Mouse (Mus musculus) spleen, embryonic (tissue): ENCODE measurements around the gene Defa22.
"Not testable (repeated sequence)": the region's sequence is repeated elsewhere in the genome, so short reads cannot be mapped to it uniquely, and the experiment has no call there.

ENCODE experiments used
- CTCF ChIA-PET: fragments of 350-600 bp; sonication (Branson Sonifier 250); formaldehyde crosslinking; loops from one replicate; lab custom pipeline; 2022; lab: Charles Lee

The Defa22 gene

DNA sequence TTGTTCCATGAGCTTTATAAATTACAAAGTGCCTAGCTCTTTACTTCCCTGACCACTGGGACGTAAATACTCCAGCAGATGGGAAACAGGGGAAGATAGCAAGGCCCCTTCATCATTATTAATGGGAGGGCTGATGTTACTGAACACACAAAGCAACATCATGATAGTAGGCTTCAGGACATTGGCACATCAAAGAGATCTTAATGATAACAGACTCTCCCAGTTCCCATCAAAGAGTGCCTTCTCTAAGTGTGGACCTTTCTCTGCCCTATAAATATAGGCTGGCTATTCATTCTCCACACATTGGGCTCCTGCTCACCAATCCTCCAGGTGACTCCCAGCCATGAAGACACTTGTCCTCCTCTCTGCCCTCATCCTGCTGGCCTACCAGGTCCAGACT lies at the start of gene Defa22:
Gene Defa22, plus strand, starts transcription at position 301 of the 400 bp plus-strand sequence.
- CTCF ChIA-PET, result not testable (repeated sequence)

- CTCF ChIA-PET, result not testable (repeated sequence)
These were observed 27.7 kb upstream of the Defa22 start, which contains the start of gene Defa30 for GRCm38 (mm10) chr8:21134342-21134741. Gene Defa30 (plus strand): TSS chr8:21134642.

DNA sequence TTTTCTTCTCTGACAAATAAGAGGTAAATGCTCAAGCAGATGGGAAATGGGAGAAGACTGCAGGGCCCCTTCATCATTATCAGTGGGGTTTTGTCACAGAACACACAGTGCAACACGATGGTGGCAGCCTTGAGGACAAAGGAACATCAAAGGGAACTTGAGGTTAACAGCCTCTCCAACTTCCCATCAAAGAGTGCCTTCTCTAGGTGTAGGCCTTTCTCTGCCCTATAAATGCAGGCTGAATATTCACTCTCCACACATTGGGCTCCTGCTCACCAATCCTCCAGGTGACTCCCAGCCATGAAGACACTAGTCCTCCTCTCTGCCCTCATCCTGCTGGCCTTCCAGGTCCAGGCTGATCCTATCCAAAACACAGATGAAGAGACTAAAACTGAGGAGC lies 29.2 kb downstream of the Defa22 start, which contains the start of gene Defa31:
Gene Defa31, plus strand, starts transcription at position 301 of the 400 bp plus-strand sequence.
- CTCF ChIA-PET, result not testable (repeated sequence)

DNA sequence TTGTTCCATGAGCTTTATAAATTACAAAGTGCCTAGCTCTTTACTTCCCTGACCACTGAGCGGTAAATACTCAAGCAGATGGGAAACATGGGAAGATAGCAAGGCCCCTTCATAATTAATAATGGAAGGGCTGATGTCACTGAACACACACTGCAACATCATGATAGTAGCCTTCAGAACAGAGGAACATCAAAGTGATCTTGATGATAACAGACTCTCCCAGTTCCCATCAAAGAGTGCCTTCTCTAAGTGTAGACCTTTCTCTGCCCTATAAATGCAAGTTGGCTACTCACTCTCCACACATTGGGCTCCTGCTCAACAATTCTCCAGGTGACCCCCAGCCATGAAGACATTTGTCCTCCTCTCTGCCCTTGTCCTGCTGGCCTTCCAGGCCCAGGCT lies 39.2 kb downstream of the Defa22 start, which contains the start of gene Gm15293:
Gene Gm15293, plus strand, starts transcription at position 301 of the 400 bp plus-strand sequence.
- CTCF ChIA-PET, result not testable (repeated sequence)
